Mouse (Mus musculus): ENCODE measurements around the gene Bend3.
A peak's percentile ranks its signal among the peaks of the same experiment; 100 is the strongest.

DNA sequence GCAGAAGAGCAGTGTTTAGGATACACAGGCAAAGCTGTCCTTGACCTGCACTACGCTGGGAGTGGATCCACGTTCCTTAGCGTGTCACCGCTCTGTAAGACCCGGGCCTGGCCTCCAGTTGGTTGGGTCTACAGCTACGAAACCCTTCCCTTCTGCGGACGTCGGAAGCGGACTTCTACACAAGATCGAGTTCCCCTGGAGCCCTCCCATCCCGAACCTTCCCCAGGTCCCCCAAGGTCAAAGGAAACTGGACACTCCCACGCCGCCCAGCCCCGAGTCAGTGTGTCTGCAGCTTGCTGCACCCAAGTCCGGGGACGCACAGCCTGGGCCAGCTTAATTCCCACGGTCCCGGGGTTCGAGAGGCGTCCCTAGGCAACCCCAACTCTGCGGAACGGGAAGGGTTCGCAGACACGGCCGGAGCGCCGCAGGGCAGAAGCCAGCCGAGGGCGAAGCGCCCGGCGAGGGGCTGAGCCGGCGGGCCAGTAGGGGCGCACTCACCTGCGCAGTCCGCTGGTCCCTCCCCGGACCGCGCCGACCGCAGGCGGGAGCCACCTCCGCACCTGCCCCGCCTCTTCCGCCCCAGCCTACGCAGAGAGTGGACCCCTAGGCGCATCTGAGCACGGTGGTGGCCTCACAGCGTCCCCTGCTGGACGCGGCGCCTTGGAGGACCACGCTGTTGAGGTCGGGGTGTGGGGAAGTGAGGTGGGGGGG lies 62.0 kb downstream of the Bend3 start, which contains the start of gene 1700021F05Rik:
- TF ChIP-seq HCFC1 (IDR thresholded peaks at IDR 0.05; ENCODE audit: borderline replicate concordance, insufficient read depth, low read length) = peak; percentile 70
- no peak for TF ChIP-seq ZNF384 (IDR thresholded peaks at IDR 0.05; ENCODE audit: low read depth, low read length)
- TF ChIP-seq CHD2 (IDR thresholded peaks at IDR 0.05; ENCODE audit: low read depth, low read length) = no peak
- no peak for TF ChIP-seq ZC3H11A (IDR thresholded peaks at IDR 0.05; ENCODE audit: borderline replicate concordance, low read depth, low read length)
